Mouse (Mus musculus): ENCODE results near the gene Stab1. TPM values are rescaled to one million over a fixed set of nuclear protein-coding genes. Genes with fewer than 3 reads are reported as not detected.

Gene Stab1
- polyA plus RNA-seq (2012; rRNA removed) = 17.4 and 20.0 TPM in 2 replicates

GRCm38 (mm10) chr14:31168425-31168824 is at the start of gene Stab1:
TSS of gene Stab1 (minus strand) at chr14:31168641.

GRCm38 (mm10) chr14:31217666-31218065 is 49.2 kb upstream of the Stab1 start, which contains the start of gene Sema3g:
TSS of gene Sema3g (plus strand) at chr14:31217860.

DNA sequence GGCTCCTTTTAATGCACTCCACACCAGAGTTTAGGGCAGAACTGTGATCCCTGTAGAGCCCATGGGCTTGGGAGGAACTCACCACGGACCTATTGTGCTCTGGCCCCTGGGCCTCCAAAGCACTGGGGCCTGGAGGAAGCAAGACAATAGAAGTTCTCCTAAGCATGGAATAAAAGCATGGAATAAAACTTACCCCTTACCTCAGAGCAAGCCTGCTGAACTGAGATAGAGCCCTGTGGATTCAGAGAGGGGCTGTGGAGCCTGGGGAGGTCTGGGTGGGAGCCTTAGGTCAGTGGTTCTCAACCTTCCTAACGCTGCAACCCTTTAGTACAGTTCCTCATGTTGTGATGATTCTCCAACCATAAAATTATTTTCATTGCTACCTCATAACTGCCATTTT is 48.4 kb upstream of the Stab1 start, which contains the start of gene Nisch:
TSS of gene Nisch (minus strand) at position 101 of the 400 bp plus-strand sequence.

GRCm38 (mm10) chr14:31208084-31208483 is 39.6 kb upstream of the Stab1 start, which contains the start of gene Tnnc1:
TSS of gene Tnnc1 (plus strand) at chr14:31208312.

DNA sequence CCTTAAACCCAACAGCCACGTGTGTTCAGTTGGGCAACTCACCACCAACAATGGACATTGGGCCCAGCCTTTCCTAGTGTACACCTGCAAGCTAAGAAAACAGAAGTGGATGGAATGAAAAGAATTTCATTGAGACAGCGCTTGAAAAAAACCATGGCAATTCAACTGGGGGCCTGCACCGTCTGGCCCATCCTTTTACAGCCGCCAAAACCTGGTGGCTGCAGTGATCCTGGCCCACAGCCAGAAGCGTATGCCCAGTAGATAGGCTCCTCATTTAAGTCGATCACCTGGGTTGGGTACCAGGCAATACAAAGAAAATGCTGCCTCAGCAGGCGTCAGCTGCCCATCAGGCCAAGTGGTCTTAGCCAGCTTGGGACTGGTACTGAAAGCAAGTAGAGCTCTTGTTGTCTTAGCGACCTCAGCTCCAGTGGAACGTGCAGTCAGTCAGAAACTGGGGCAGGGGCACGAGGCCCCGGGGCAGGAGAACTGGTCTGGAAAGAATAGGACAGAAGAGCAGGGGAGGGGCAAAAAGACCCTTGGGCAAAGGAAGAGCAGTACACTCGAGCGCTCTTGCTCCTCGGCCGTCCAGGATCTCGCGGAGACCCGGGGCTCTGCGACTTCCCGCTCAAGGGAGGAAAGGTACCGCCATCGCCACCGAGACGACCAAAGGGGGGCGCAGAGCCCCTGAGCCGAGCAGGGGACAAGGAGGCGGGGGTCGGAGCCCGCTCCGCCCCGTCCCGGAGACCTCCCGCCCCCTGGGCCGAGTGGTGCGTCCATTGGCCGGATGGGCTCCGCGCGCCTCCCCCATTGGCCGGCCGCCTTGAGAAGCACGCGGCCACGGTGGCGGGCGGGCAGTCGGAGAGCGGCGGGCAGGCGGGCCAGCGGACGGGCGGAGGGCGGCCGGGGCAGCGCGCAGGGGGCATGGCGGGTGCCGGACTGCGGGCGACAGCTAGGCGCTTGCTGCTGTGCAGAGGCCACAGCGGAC is 37.9 kb downstream of the Stab1 start, which contains the start of gene Nt5dc2:
TSS of gene Nt5dc2 (plus strand) at position 818 of the 985 bp plus-strand sequence.

GRCm38 (mm10) chr14:31128826-31129219 is 39.6 kb downstream of the Stab1 start, which contains the start of gene Smim4:
TSS of gene Smim4 (minus strand) at chr14:31128956.

Other genes starting within 250 kb of the Stab1 start
- 141 and 144 TPM in 2 replicates for gene Itih3, start 244.9 kb downstream of the Stab1 start, polyA plus RNA-seq (2012; rRNA removed)
- gene Itih1, start 225.4 kb downstream of the Stab1 start, polyA plus RNA-seq (2012; rRNA removed) = 25.6 and 28.8 TPM in 2 replicates
- gene Nek4, start 217.3 kb downstream of the Stab1 start, polyA plus RNA-seq (2012; rRNA removed) = 2.9 and 3.3 TPM in 2 replicates
- gene Glt8d1, start 167.2 kb downstream of the Stab1 start, polyA plus RNA-seq (2012; rRNA removed) = 19.0 and 20.2 TPM in 2 replicates
- 159 and 174 TPM in 2 replicates for gene Spcs1, start 167.0 kb downstream of the Stab1 start, polyA plus RNA-seq (2012; rRNA removed)
- 11.2 and 13.4 TPM in 2 replicates for gene Pbrm1, start 149.5 kb downstream of the Stab1 start, polyA plus RNA-seq (2012; rRNA removed)
- gene Gnl3, start 149.5 kb downstream of the Stab1 start, polyA plus RNA-seq (2012; rRNA removed) = 100 and 101 TPM in 2 replicates
- 25.4 and 28.7 TPM in 2 replicates for gene Smim4, start 39.7 kb downstream of the Stab1 start, polyA plus RNA-seq (2012; rRNA removed)
- gene Nt5dc2, start 37.6 kb downstream of the Stab1 start, polyA plus RNA-seq (2012; rRNA removed) = 125 and 132 TPM in 2 replicates
- 26.9 and 38.1 TPM in 2 replicates for gene Tnnc1, start 39.7 kb upstream of the Stab1 start, polyA plus RNA-seq (2012; rRNA removed)
- gene Nisch, start 48.3 kb upstream of the Stab1 start, polyA plus RNA-seq (2012; rRNA removed) = 57.5 and 73.8 TPM in 2 replicates
- gene Sema3g, start 49.2 kb upstream of the Stab1 start, polyA plus RNA-seq (2012; rRNA removed) = 0.12 and 0.14 TPM in 2 replicates
- gene Phf7, start 82.7 kb upstream of the Stab1 start, polyA plus RNA-seq (2012; rRNA removed) = 2.9 and 3.1 TPM in 2 replicates
- gene Bap1, start 82.8 kb upstream of the Stab1 start, polyA plus RNA-seq (2012; rRNA removed) = 24.0 and 27.4 TPM in 2 replicates
- gene Dnah1, start 155.3 kb upstream of the Stab1 start, polyA plus RNA-seq (2012; rRNA removed) = 0.09 and 0.14 TPM in 2 replicates
- 13.1 and 14.8 TPM in 2 replicates for gene Capn7, start 168.0 kb upstream of the Stab1 start, polyA plus RNA-seq (2012; rRNA removed)

Measured in liver, embryonic 14 days (tissue).